Mouse (Mus musculus) neural tube, embryonic 13.5 days (tissue): ENCODE data around the gene Ror1. TPM values are rescaled to one million over a fixed set of nuclear protein-coding genes. Genes with fewer than 3 reads are reported as not detected.

Source experiments
- polyA plus RNA-seq: library from polyadenylated mRNA; unstranded; fragments of >200 nt; fragmentation: Nextera tagmentation; extraction: Ambion mirVana; gene quantifications from 2 replicates; pipeline ENCODE4 v1.2.1, GENCODE M21; 2015

The Ror1 gene
- polyA plus RNA-seq, 1 experiment from 2014 or later: 1.8 TPM

Other genes with a start within 250 kb of the Ror1 start
- gene Pgm1, start 166.4 kb upstream of the Ror1 start, polyA plus RNA-seq: 49.4 and 56.7 TPM in 2 replicates
- 19.7 and 20.5 TPM in 2 replicates for gene Itgb3bp, start 166.0 kb upstream of the Ror1 start, polyA plus RNA-seq